Mouse (Mus musculus) erythroblast, embryonic 14.5 days (primary cell): ENCODE data around the gene Cmas.

ENCODE experiments used
- GATA1 ChIP-seq: IDR thresholded peaks from 2 replicates; pipeline ENCODE4 v1.6.1; 2012; ENCODE audit warnings: low read length, inconsistent platforms, mixed read lengths
- TAL1 ChIP-seq: IDR thresholded peaks from 3 replicates; pipeline ENCODE4 v1.6.1; 2012; ENCODE audit warnings: low read length, inconsistent platforms, mixed read lengths

- no peak for TF ChIP-seq GATA1
- TF ChIP-seq TAL1, result no peak
These were observed 53.8 kb downstream of the Cmas start for GRCm38 (mm10) chr6:142810239-142810638.
